Mouse (Mus musculus) thymus, adult 2 months (tissue): ENCODE measurements around the gene Dapk2. TPM values are rescaled to one million over a fixed set of nuclear protein-coding genes. Genes with fewer than 3 reads are reported as not detected.
"Not testable (repeated sequence)": the region's sequence is repeated elsewhere in the genome, so short reads cannot be mapped to it uniquely, and the experiment has no call there.

Source experiments
- DNase-seq: peaks from one replicate; pipeline ENCODE4 v3.0.0; 2021
- H3K27ac ChIP-seq: fragments of 200-500 bp; 2 replicates; pipeline ENCODE4 v1.5.1; 2012; ENCODE audit warnings: low read length, control low read depth; ENCODE audit not compliant: control insufficient read depth, insufficient read depth
- H3K27me3 ChIP-seq: fragments of 200-500 bp; 2 replicates; pipeline ENCODE4 v1.6.1; 2012; ENCODE audit warnings: mild to moderate bottlenecking, low read length, moderate library complexity, mixed read lengths; ENCODE audit not compliant: control insufficient read depth, insufficient read depth
- H3K36me3 ChIP-seq: fragments of 200-500 bp; 2 replicates; pipeline ENCODE4 v1.6.1; 2012; ENCODE audit warnings: mild to moderate bottlenecking, low read length, moderate library complexity; ENCODE audit not compliant: control insufficient read depth, insufficient read depth
- H3K4me1 ChIP-seq: fragments of 200-500 bp; replicated peaks from 2 replicates; pipeline ENCODE4 v1.6.1; 2012; ENCODE audit warnings: low read length; ENCODE audit not compliant: control insufficient read depth, insufficient read depth
- H3K4me3 ChIP-seq: fragments of 200-500 bp; 2 replicates; pipeline ENCODE4 v1.5.1; 2012; ENCODE audit warnings: mild to moderate bottlenecking, low read length, control low read depth, moderate library complexity; ENCODE audit not compliant: control insufficient read depth, insufficient read depth
- CTCF ChIP-seq: fragments of 200-500 bp; IDR thresholded peaks from 2 replicates; pipeline ENCODE4 v1.5.1; 2012; ENCODE audit warnings: mild to moderate bottlenecking, control low read depth, low read length, moderate library complexity, borderline replicate concordance; ENCODE audit not compliant: control insufficient read depth, poor library complexity, insufficient read depth; ENCODE audit errors: extremely low read depth
- POLR2A ChIP-seq: fragments of 200-500 bp; IDR thresholded peaks from 2 replicates; pipeline ENCODE4 v1.6.1; 2012; ENCODE audit warnings: mild to moderate bottlenecking, low read length, control low read depth, moderate library complexity; ENCODE audit not compliant: control insufficient read depth, poor library complexity, insufficient read depth; ENCODE audit errors: extremely low read depth
- WGBS: fragments of 180-500 bp; shearing (Covaris S2); methylation state at CpG from one replicate; pipeline ENCODE4 v1.1.7; 2018; 5-methylcytosine and 5-hydroxymethylcytosine counted together
- polyA plus RNA-seq: library from polyadenylated mRNA; depleted of rRNA; stranded (reverse); fragments of >200 nt; gene quantifications from 2 replicates; pipeline ENCODE4 v1.2.3, GENCODE M21; 2012

Dapk2 gene
- polyA plus RNA-seq, 1 experiment, result 5.1 TPM

DNA sequence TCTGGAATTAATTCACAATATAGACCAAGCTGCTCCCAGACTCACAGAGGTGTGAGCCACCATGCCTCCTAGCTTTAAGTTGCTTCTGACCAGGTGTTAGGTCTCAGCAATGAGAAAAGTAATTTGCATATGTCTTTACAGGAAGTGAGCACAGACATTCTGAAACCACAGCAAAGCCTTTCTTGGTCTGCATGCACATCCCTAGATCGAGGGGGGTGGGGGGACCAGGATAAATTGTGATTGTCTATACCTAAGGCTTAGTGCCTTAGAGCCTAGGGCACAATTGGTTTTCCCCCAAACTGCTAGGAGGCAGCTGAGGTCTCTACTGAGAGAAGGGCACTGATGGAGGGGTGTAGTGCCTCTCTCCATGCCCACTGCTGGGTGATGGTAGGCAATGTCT is 122.5 kb downstream of the Dapk2 start:
- peak; percentile 71 for DNase-seq
- H3K4me1 ChIP-seq, result peaks cover 36% of the 10 kb centered on the region
- 2% methylated on average over 1 of the region's 1 CpGs for WGBS

GRCm38 (mm10) chr9:66281501-66281951 is 123.5 kb downstream of the Dapk2 start:
- H3K27ac ChIP-seq, result peak overlapping the region; percentile 63
- H3K4me3 ChIP-seq, result no peak overlapping the region
- TF ChIP-seq CTCF (no peak), POLR2A (no peak)
- whole genome bisulfite sequencing, result 6% methylated on average over 9 of the region's 9 CpGs
- peak; percentile 79 for DNase-seq
- H3K27me3 ChIP-seq, result no peaks in the 10 kb centered on the region
- peaks cover 33% of the 10 kb centered on the region for H3K4me1 ChIP-seq
- no peaks in the 10 kb centered on the region for H3K36me3 ChIP-seq

More for the DNA sequence above, 122.5 kb downstream of the Dapk2 start:
- peak overlapping the region; percentile 59 for H3K27ac ChIP-seq
- no peak overlapping the region for H3K4me3 ChIP-seq
- H3K27me3 ChIP-seq, result no peaks in the 10 kb centered on the region
- TF ChIP-seq CTCF (no peak), POLR2A (no peak)
- H3K36me3 ChIP-seq, result no peaks in the 10 kb centered on the region

DNA sequence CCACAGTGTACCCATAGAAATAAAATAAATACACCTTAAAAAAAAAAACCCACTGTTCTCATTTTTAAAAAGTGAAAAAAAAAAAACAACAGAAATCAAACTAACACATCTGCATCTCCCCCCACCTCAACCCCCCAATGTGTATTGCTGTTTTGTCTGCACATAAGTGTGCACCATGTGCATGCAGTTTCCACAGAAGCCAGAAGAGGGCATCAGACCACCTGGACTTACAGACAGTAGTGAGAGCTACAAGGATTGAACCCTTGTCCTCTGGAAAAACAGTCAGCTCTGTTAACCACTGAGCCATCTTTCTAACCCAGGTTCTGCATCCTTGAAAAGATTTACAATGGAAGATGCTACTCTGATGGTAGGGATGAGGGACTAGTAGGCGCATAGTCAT is 124.6 kb downstream of the Dapk2 start:
- H3K27ac ChIP-seq, result no peak overlapping the region
- WGBS, result 100% methylated on average over 1 of the region's 1 CpGs
- DNase-seq, result no peak
- no peak overlapping the region for H3K4me3 ChIP-seq
- peaks cover 26% of the 10 kb centered on the region for H3K4me1 ChIP-seq
- H3K36me3 ChIP-seq, result no peaks in the 10 kb centered on the region
- H3K27me3 ChIP-seq, result no peaks in the 10 kb centered on the region
- TF ChIP-seq POLR2A (no peak), CTCF (no peak)

GRCm38 (mm10) chr9:66283565-66284203 is 125.7 kb downstream of the Dapk2 start:
- DNase-seq, result peak; percentile 72
- Histone ChIP-seq H3K36me3 (no peaks in the 10 kb centered on the region), H3K27me3 (no peaks in the 10 kb centered on the region), H3K27ac (no peak overlapping the region), H3K4me1 (peaks cover 26% of the 10 kb centered on the region), H3K4me3 (no peak overlapping the region)
- TF ChIP-seq POLR2A (no peak), CTCF (no peak)
- 9% methylated on average over 2 of the region's 2 CpGs for WGBS

DNA sequence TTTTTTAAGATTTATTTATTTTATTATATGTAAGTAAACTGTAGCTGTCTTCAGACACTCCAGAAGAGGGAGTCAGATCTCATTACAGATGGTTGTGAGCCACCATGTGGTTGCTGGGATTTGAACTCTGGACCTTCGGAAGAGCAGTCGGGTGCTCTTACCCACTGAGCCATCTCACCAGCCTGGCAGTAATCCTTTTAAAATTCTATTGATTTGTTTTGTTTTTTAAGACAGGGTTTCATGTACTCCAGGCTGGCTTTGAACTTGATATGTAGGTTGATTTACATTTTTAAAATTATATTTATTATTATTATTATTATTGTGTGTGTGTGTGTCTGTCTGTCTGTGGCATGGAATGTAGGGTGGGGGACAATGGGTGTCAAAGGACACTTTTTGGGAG is 127.2 kb downstream of the Dapk2 start:
- H3K4me3 ChIP-seq, H3K27me3 ChIP-seq, DNase-seq, H3K36me3 ChIP-seq, H3K27ac ChIP-seq: not testable (repeated sequence)
- WGBS, result 98% methylated on average over 2 of the region's 2 CpGs
- peaks cover 17% of the 10 kb centered on the region for H3K4me1 ChIP-seq

GRCm38 (mm10) chr9:66285901-66286300 is 127.9 kb downstream of the Dapk2 start:
- no peak overlapping the region for H3K4me3 ChIP-seq
- H3K27me3 ChIP-seq, result no peaks in the 10 kb centered on the region
- H3K4me1 ChIP-seq, result peaks cover 12% of the 10 kb centered on the region
- TF ChIP-seq POLR2A (no peak), CTCF (no peak)
- WGBS, result 80% methylated on average over 7 of the region's 7 CpGs
- no peak for DNase-seq
- H3K27ac ChIP-seq, result no peak overlapping the region
- no peaks in the 10 kb centered on the region for H3K36me3 ChIP-seq

DNA sequence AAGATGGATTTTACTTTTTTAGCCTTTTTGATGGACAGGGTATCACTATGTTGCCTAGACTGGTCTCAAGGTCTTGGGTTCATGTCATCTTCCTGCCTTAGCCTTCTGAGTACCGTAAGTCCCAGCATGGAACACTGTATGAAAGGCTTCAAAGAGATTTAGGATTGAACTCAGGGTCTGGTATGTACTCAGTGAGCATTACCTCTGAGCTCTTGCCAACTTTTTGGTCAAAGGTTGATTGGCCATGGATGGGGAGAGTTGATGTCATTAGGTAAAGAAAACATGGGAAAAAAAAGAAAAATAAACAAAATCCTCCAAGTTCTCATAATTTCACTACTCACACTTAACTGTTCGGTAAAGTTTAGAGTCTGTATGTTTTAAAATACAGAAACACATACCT is 132.7 kb downstream of the Dapk2 start:
- 98% methylated on average over 2 of the region's 2 CpGs for WGBS
- Histone ChIP-seq H3K36me3 (no peaks in the 10 kb centered on the region), H3K4me3 (no peak overlapping the region), H3K4me1 (peaks cover 5% of the 10 kb centered on the region), H3K27ac (no peak overlapping the region), H3K27me3 (no peaks in the 10 kb centered on the region)
- no peak for DNase-seq
- no peak for TF ChIP-seq CTCF
- TF ChIP-seq POLR2A, result no peak
